Mouse (Mus musculus) lung, postnatal 0 days (tissue): ENCODE results near the gene Sbno1. TPM values are rescaled to one million over a fixed set of nuclear protein-coding genes. Genes with fewer than 3 reads are reported as not detected.
"Not testable (repeated sequence)": the region's sequence is repeated elsewhere in the genome, so short reads cannot be mapped to it uniquely, and the experiment has no call there.

Experiments
- ATAC-seq: fragments of 200-750 bp; cut with Nextera tagmentation; 2 replicates; pipeline ENCODE4 v1.8.0; 2017; ENCODE audit warnings: moderate library complexity
- DNase-seq: peaks from one replicate; pipeline ENCODE4 v3.0.0-alpha.2; 2016; ENCODE audit warnings: low spot score
- H3K27ac ChIP-seq: fragments of 300-500 bp; sonication (generic); 2 replicates; pipeline ENCODE4 v1.5.1; 2014; ENCODE audit warnings: antibody characterized with exemption, mild to moderate bottlenecking, low read length, mixed read lengths
- H3K27me3 ChIP-seq: fragments of 300-500 bp; sonication (generic); replicated peaks from 2 replicates; pipeline ENCODE4 v1.6.1; 2014; ENCODE audit warnings: low read length, mixed read lengths; ENCODE audit not compliant: insufficient read depth
- H3K36me3 ChIP-seq: fragments of 300-500 bp; sonication (generic); 2 replicates; pipeline ENCODE4 v1.6.1; 2014; ENCODE audit warnings: low read length, mixed read lengths; ENCODE audit not compliant: insufficient read depth
- H3K4me1 ChIP-seq: fragments of 300-500 bp; sonication (generic); 2 replicates; pipeline ENCODE4 v1.6.1; 2014; ENCODE audit warnings: antibody characterized with exemption, low read depth, low read length, mixed read lengths; ENCODE audit not compliant: insufficient read depth
- H3K4me2 ChIP-seq: fragments of 300-500 bp; sonication (generic); replicated peaks from 2 replicates; pipeline ENCODE4 v1.6.1; 2014; ENCODE audit warnings: low read depth, mild to moderate bottlenecking, low read length, moderate library complexity, mixed read lengths
- H3K4me3 ChIP-seq: fragments of 300-500 bp; sonication (generic); 2 replicates; pipeline ENCODE4 v1.5.1; 2014; ENCODE audit warnings: low read depth, low read length
- H3K9ac ChIP-seq: fragments of 300-500 bp; sonication (generic); replicated peaks from 2 replicates; pipeline ENCODE4 v1.6.1; 2014; ENCODE audit warnings: low read depth, mild to moderate bottlenecking
- H3K9me3 ChIP-seq: fragments of 300-500 bp; sonication (generic); 2 replicates; pipeline ENCODE4 v1.6.1; 2016; ENCODE audit warnings: low read length, mixed read lengths
- CTCF ChIP-seq: IDR thresholded peaks from 2 replicates; pipeline ENCODE4 v1.5.1; 2016; ENCODE audit warnings: antibody characterized with exemption, mild to moderate bottlenecking
- EP300 ChIP-seq: IDR thresholded peaks from 2 replicates; pipeline ENCODE4 v1.6.1; 2016; ENCODE audit warnings: antibody characterized with exemption, mild to moderate bottlenecking, control low read depth
- WGBS: fragments of 180-500 bp; shearing (Covaris S2); extraction: QIAGEN DNeasy Blood & Tissue Kit; methylation state at CpG from one replicate; pipeline ENCODE4 v1.1.7; 2014; 5-methylcytosine and 5-hydroxymethylcytosine counted together
- polyA plus RNA-seq: library from polyadenylated mRNA; unstranded; fragments of >200 nt; fragmentation: Nextera tagmentation; extraction: Ambion mirVana; gene quantifications from 2 replicates; pipeline ENCODE4 v1.2.1, GENCODE M21; 2015

Sbno1 gene
- polyA plus RNA-seq, 1 experiment from 2014 or later, result 46.5 TPM

DNA sequence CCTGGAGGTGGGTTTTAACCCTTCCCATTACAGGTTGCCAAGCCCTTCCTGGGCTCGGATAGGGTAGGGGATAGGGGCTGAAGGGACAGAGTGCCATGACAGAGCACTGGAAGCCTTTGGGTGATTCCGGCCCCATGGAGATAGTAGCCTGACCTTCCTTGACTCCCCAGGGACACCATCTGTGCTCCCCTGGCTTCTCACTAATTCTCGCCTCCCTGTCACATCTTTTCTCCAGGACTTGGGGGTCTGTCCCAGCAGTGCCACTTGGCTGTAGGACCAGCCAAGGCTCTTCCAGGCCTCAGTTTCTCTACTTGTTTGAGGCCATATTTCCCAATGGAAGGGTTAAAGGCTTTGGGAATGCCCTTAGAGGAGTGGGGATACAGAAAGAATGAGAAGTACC is 74.2 kb downstream of the Sbno1 start:
- DNase-seq (peak; percentile 21), ATAC-seq (no peak)
- H3K4me3 ChIP-seq, result 0 out of 2 replicates have a peak overlapping the region, but pooled peaks have one; percentile 97
- H3K27ac ChIP-seq, result peak overlapping the region; percentile 96
- no peaks in the 10 kb centered on the region for H3K9me3 ChIP-seq
- peaks cover 13% of the 10 kb centered on the region; the same call in 1 of the 2 replicates for H3K36me3 ChIP-seq
- 41% methylated on average over 3 of the region's 3 CpGs for WGBS
- no peak overlapping the region for H3K9ac ChIP-seq
- H3K27me3 ChIP-seq, result no peaks in the 10 kb centered on the region
- peak overlapping the region; percentile 96 for H3K4me2 ChIP-seq
- peaks cover 20% of the 10 kb centered on the region for H3K4me1 ChIP-seq
- TF ChIP-seq CTCF, result no peak
- no peak for TF ChIP-seq EP300

DNA sequence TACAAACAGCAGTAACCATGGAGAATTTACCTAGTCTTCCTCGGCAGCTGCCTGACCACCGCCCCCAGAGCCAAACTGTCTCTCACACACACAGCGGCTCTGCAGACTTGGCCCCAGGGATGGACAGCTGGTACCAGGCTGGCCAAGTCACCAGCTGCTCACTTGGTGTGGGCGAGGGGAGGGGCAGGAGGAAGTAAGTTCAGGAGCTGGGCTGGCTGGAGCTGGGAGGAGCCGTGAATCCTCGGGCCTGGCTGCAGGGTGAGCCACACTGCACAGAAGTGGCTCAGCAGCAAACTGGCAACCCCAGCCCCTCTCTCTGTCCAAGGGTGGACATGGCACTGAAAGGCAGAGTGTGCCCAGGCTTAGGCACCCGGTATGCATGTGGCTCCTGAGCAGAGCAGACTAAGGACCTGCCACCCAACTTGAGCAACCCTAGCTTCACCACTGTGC is 74.7 kb downstream of the Sbno1 start:
- TF ChIP-seq CTCF, result no peak
- TF ChIP-seq EP300, result no peak
- Histone ChIP-seq H3K9ac (no peak overlapping the region), H3K36me3 (peaks cover 18% of the 10 kb centered on the region; the same call in 1 of the 2 replicates), H3K4me1 (peaks cover 20% of the 10 kb centered on the region), H3K27me3 (no peaks in the 10 kb centered on the region), H3K4me2 (peak overlapping the region; percentile 96; the same call in 1 of the 2 replicates), H3K9me3 (no peaks in the 10 kb centered on the region), H3K4me3 (no peak overlapping the region), H3K27ac (peak overlapping the region; percentile 96)
- WGBS, result 11% methylated on average over 7 of the region's 7 CpGs
- ATAC-seq (peak; percentile 27), DNase-seq (peak; percentile 86)

DNA sequence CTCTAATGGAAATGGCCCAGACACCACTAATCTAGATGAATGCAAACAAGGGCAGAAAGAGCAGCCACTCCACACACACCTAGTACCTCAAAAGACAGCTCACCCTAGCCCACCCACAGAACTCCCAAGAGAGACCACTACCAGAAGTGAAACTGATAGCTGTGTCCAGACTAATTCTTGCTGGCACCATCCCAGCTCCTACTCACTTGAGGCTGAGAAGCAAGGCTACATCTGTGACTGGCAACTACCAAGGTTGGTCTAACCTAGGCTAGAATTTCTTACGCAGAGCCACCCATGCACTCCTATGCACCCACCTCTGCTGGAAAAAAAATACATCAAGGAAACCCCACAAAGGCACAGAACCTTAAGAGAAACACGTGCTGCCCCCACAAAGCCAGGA is 75.5 kb downstream of the Sbno1 start:
- TF ChIP-seq EP300 (no peak), CTCF (no peak)
- no peak overlapping the region for H3K4me3 ChIP-seq
- 83% methylated on average over 2 of the region's 2 CpGs for WGBS
- peaks cover 20% of the 10 kb centered on the region for H3K4me1 ChIP-seq
- H3K27me3 ChIP-seq, result no peaks in the 10 kb centered on the region
- peaks cover 18% of the 10 kb centered on the region; the same call in 1 of the 2 replicates for H3K36me3 ChIP-seq
- DNase-seq (no peak), ATAC-seq (no peak)
- no peaks in the 10 kb centered on the region for H3K9me3 ChIP-seq
- H3K27ac ChIP-seq, result no peak overlapping the region
- no peak overlapping the region for H3K9ac ChIP-seq
- H3K4me2 ChIP-seq, result no peak overlapping the region

DNA sequence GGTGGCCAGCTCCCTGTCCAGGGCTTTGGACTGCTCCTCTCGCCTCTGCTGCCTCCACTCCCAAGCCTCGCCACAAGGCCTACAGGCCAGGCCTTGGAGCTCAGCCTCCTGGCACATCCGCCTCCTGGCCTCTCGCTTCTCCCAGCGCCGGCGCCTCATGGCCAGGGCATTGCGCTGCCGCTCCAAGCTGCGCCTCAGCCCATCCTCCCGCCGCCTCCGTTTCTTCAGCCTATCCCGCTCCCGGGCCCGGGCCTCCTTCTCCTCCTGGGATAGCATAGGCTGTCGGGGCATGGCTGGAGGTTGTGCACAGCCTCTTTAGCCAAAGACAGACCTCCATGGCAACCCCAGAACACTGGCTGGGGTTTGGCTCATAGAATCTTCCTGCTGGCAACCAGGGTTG is 76.6 kb downstream of the Sbno1 start:
- no peak overlapping the region for H3K4me2 ChIP-seq
- peaks cover 20% of the 10 kb centered on the region for H3K4me1 ChIP-seq
- H3K27ac ChIP-seq, result no peak overlapping the region
- no peaks in the 10 kb centered on the region for H3K9me3 ChIP-seq
- DNase-seq, result no peak
- H3K4me3 ChIP-seq, result no peak overlapping the region
- TF ChIP-seq CTCF (no peak), EP300 (no peak)
- 91% methylated on average over 17 of the region's 17 CpGs for WGBS
- no peaks in the 10 kb centered on the region for H3K27me3 ChIP-seq
- no peak for ATAC-seq
- no peak overlapping the region for H3K9ac ChIP-seq
- H3K36me3 ChIP-seq, result peaks cover 18% of the 10 kb centered on the region; the same call in 1 of the 2 replicates

DNA sequence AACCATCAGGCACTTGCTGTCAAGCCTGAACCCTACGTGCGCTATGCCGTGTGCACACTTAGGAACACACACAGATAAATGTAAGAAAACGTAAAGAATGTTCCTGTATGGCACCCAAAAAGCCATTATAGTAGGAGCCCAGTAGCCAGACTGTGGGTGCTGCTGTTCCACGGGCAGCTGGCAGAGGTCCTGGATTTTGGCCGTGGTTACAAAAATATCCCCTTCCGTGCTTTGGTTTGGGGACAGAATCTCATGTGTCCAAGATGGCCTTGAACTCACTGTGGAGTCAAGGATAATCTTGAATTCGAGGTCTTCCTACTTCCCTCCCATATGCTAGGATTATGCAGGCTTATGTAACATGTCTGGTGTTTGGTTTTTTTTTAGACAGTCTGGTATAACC is 82.9 kb downstream of the Sbno1 start:
- H3K9me3 ChIP-seq, result no peaks in the 10 kb centered on the region
- peaks cover 9% of the 10 kb centered on the region; the same call in 1 of the 2 replicates for H3K36me3 ChIP-seq
- no peak overlapping the region for H3K4me2 ChIP-seq
- TF ChIP-seq EP300, result no peak
- no peak for TF ChIP-seq CTCF
- H3K9ac ChIP-seq, result no peak overlapping the region
- no peak overlapping the region for H3K27ac ChIP-seq
- 67% methylated on average over 8 of the region's 8 CpGs for WGBS
- DNase-seq (no peak), ATAC-seq (no peak)
- H3K4me3 ChIP-seq, result no peak overlapping the region
- H3K4me1 ChIP-seq, result no peaks in the 10 kb centered on the region
- H3K27me3 ChIP-seq, result no peaks in the 10 kb centered on the region

DNA sequence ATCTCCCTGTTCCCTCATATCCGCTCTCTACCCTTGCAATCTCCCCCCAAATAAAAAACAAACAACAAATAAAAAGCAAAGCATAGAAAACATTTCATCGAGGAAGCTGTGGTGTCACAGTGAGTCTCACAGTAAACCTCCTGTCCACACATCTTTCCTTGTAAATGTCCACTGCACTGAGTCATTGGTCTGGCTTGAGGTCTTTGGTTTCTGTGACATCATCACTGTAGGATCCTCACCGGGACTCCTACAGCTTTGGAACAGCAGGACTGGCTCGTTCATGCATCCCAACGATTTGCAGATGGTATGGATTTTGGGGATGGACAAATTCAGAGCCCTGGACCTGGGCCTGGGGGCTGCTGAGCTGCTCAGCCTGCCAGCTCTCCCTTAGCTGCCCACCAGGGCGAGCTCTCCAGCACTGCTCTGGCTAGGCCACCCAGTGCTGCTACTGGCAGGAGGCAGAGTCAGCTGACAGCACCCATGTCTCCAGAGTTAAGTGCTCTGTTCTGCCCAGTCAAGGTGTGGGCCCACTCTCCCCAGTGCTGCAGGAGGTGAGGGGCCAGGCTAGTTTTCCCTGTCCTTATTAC is 84.0 kb downstream of the Sbno1 start:
- not testable (repeated sequence) for H3K27ac ChIP-seq, DNase-seq, H3K4me3 ChIP-seq, H3K9ac ChIP-seq, H3K4me1 ChIP-seq, H3K4me2 ChIP-seq, H3K9me3 ChIP-seq, H3K27me3 ChIP-seq, H3K36me3 ChIP-seq
- ATAC-seq, result 0 out of 2 replicates have a peak, but pooled peaks have one; percentile 20
- WGBS, result 60% methylated on average over 6 of the region's 6 CpGs
- peak; percentile 27 for TF ChIP-seq CTCF

DNA sequence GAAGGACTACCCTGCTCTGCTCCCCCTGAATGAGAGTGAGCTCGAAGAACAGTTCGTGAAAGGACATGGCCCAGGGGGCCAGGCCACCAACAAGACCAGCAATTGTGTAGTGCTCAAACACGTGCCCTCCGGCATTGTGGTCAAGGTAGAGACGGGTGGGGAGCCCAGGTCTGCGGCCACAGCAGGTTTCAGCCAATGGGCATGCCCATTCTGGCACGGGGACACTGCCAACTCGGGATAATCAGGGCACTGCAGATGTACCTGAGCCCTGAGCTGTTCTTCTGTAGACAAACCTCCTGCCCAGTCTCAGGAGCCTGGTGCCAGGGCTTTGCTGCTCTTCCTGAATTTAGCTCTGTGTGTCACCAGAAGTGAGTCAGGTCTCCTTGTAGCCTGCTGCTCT is 87.0 kb downstream of the Sbno1 start:
- WGBS, result 96% methylated on average over 8 of the region's 8 CpGs

More for the DNA sequence above, 87.0 kb downstream of the Sbno1 start:
- DNase-seq, result no peak
- H3K4me3 ChIP-seq, result no peak overlapping the region
- H3K9ac ChIP-seq, result no peak overlapping the region
- H3K27me3 ChIP-seq, result no peaks in the 10 kb centered on the region
- no peak overlapping the region for H3K4me2 ChIP-seq
- ATAC-seq, result no peak
- H3K9me3 ChIP-seq, result no peaks in the 10 kb centered on the region
- no peak overlapping the region for H3K27ac ChIP-seq
- no peaks in the 10 kb centered on the region for H3K36me3 ChIP-seq
- TF ChIP-seq CTCF (no peak), EP300 (no peak)
- peaks cover 11% of the 10 kb centered on the region; the same call in 1 of the 2 replicates for H3K4me1 ChIP-seq
